Mouse (Mus musculus) c-Kit-positive CD71-positive TER-119-negative erythroid progenitor cells, embryonic 14.5 days (primary cell): ENCODE data around the gene Gm8265.
"Not testable (repeated sequence)": the region's sequence is repeated elsewhere in the genome, so short reads cannot be mapped to it uniquely, and the experiment has no call there.

Experiments used
- DNase-seq: peaks from one replicate; pipeline ENCODE4 v3.0.0-alpha.2; 2013; ENCODE audit warnings: low read depth

Gm8265 gene

DNA sequence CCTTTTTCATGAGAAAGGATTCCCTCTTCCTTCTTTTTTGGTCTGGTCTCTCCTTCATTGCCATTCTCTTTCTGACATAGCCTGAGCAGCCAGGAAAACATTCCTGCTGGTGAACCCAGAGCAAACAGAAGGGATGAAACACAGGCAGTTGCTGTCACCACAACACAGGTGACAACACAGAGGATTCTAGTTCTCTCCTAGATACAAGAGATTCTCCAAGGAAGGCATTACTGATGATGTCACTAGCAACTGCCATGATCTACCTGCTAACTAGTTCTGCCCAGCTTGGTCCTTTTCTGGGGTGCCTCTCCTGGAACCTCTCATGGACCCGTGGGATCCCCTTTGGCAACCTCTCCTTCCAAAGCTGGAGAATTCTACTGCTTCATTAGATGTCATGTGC is at the start of gene Gm8265:
Gene Gm8265 (minus strand): TSS at position 101 of the 400 bp plus-strand sequence.
- DNase-seq: not testable (repeated sequence)
